Mouse (Mus musculus): ENCODE measurements around the gene Slc22a22. TPM values are rescaled to one million over a fixed set of nuclear protein-coding genes. Genes with fewer than 3 reads are reported as not detected.
"Not testable (repeated sequence)": the region's sequence is repeated elsewhere in the genome, so short reads cannot be mapped to it uniquely, and the experiment has no call there.

Gene Slc22a22
- polyA plus RNA-seq, 1 experiment from 2014 or later, result not detected

- ATAC-seq, result peak; percentile 84
- Histone ChIP-seq H3K36me3 (ENCODE audit: poor library complexity, severe bottlenecking) (no peaks in the 10 kb centered on the region), H3K4me1 (0 out of 2 replicates have a peak, but pooled peaks cover 3% of the 10 kb centered on the region), H3K4me3 (no peak overlapping the region), H3K4me2 (no peak overlapping the region), H3K27ac (no peak overlapping the region), H3K9me3 (replicated peaks) (no peaks in the 10 kb centered on the region), H3K27me3 (no peaks in the 10 kb centered on the region), H3K9ac (no peak overlapping the region)
- WGBS, result 44% methylated on average over 3 of the region's 3 CpGs
Observed at GRCm38 (mm10) chr15:57340499-57340898, 136.9 kb downstream of the Slc22a22 start.

DNA sequence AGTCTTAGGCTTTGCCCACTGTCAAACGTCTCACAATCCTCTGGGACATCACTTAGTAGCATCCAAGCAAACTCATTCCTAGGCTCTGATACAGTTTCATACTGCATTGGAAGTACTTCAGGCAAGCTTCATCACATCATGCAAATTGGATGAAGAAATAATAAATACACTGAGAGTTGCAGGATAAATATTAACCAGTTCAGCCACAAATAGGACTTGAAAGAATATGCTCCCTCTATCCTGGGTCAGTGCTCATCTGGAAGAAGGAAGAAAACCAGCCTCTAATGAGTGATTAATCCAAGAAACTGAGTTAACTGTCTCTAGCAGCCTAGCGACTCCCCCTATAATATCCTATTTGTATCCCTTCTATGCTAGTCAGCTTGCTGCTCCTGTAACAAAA lies 146.1 kb downstream of the Slc22a22 start:
- 86% methylated on average over 2 of the region's 2 CpGs for WGBS
- no peak for ATAC-seq
- H3K27ac ChIP-seq, result no peak overlapping the region

DNA sequence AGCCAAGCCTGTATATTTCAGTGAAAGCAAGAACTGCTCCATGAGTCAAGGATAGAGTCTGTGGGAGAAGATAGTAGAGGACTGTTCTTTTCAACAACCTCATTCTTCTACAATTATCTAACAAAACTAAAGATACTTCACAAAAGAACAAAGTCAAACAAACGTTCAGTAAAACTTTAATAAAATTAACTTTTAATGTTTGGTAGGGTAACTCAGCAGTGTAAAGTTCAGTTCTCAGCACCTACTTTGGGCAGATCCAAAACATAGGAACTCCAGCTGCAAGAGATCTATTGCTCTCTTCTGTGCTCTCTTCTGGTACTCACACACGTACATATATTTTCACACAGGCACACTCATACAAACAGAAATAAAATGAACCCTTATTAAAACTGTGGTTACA lies 159.4 kb downstream of the Slc22a22 start:
- Histone ChIP-seq H3K36me3 (ENCODE audit: poor library complexity, severe bottlenecking) (no peaks in the 10 kb centered on the region), H3K9ac (no peak overlapping the region), H3K4me2 (no peak overlapping the region), H3K4me1 (no peaks in the 10 kb centered on the region), H3K4me3 (no peak overlapping the region), H3K27me3 (no peaks in the 10 kb centered on the region), H3K9me3 (replicated peaks) (no peaks in the 10 kb centered on the region), H3K27ac (no peak overlapping the region)
- 82% methylated on average over 2 of the region's 2 CpGs for WGBS
- no peak for ATAC-seq

More for the DNA sequence above, 146.1 kb downstream of the Slc22a22 start:
- Histone ChIP-seq H3K9ac (no peak overlapping the region), H3K4me3 (no peak overlapping the region), H3K4me2 (no peak overlapping the region), H3K36me3 (ENCODE audit: poor library complexity, severe bottlenecking) (no peaks in the 10 kb centered on the region), H3K4me1 (no peaks in the 10 kb centered on the region), H3K9me3 (replicated peaks) (no peaks in the 10 kb centered on the region), H3K27me3 (no peaks in the 10 kb centered on the region)

DNA sequence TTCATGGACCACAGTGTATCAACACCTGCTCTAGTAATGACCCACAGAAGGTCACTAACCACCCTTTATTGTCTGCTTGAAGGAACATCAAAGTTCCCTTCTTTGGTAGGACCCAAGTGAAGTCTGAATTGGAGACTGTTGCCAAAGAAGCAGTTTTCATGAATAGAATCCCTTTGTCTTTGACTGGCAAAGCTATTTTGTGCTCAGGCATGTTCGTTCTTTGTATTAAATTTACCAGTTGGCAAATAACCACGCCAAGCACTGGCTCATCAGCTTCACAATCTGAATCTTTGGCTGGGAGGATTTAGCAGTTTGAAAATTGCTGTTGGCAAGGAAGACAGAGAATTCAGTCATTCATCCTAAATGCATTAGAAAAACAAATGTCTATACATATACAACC lies 160.9 kb downstream of the Slc22a22 start:
- H3K9me3 ChIP-seq (replicated peaks), result 0 out of 2 replicates have a peak, but pooled peaks cover 2% of the 10 kb centered on the region
- H3K27me3 ChIP-seq, result no peaks in the 10 kb centered on the region
- H3K4me2 ChIP-seq, result no peak overlapping the region
- H3K9ac ChIP-seq, result no peak overlapping the region
- ATAC-seq, result peak; percentile 69
- WGBS, result 45% methylated on average over 2 of the region's 2 CpGs
- H3K27ac ChIP-seq, result no peak overlapping the region
- H3K4me1 ChIP-seq, result no peaks in the 10 kb centered on the region
- H3K36me3 ChIP-seq (ENCODE audit: poor library complexity, severe bottlenecking), result no peaks in the 10 kb centered on the region
- H3K4me3 ChIP-seq, result no peak overlapping the region

GRCm38 (mm10) chr15:57302710-57303109 lies 174.7 kb downstream of the Slc22a22 start:
- Histone ChIP-seq H3K4me1 (no peaks in the 10 kb centered on the region), H3K36me3 (ENCODE audit: poor library complexity, severe bottlenecking) (no peaks in the 10 kb centered on the region), H3K27me3 (no peaks in the 10 kb centered on the region), H3K9me3 (replicated peaks) (no peaks in the 10 kb centered on the region), H3K27ac (no peak overlapping the region), H3K4me3 (no peak overlapping the region), H3K9ac (no peak overlapping the region), H3K4me2 (no peak overlapping the region)
- ATAC-seq, result peak; percentile 24; the same call in 1 of the 2 replicates
- WGBS, result 68% methylated on average over 1 of the region's 1 CpGs

GRCm38 (mm10) chr15:57278505-57278904 lies 198.9 kb downstream of the Slc22a22 start:
- H3K9me3 ChIP-seq (replicated peaks), result no peaks in the 10 kb centered on the region
- H3K27me3 ChIP-seq, result no peaks in the 10 kb centered on the region
- H3K4me1 ChIP-seq, result no peaks in the 10 kb centered on the region
- H3K9ac ChIP-seq, result no peak overlapping the region
- H3K4me2 ChIP-seq, result no peak overlapping the region
- WGBS, result 49% methylated on average over 1 of the region's 1 CpGs
- ATAC-seq, result no peak
- no peak overlapping the region for H3K27ac ChIP-seq
- no peaks in the 10 kb centered on the region for H3K36me3 ChIP-seq (ENCODE audit: poor library complexity, severe bottlenecking)
- no peak overlapping the region for H3K4me3 ChIP-seq

- no peak overlapping the region for H3K9ac ChIP-seq
- H3K4me3 ChIP-seq, result no peak overlapping the region
- H3K36me3 ChIP-seq (ENCODE audit: poor library complexity, severe bottlenecking), result no peaks in the 10 kb centered on the region
- H3K9me3 ChIP-seq (replicated peaks), result no peaks in the 10 kb centered on the region
- H3K4me2 ChIP-seq, result no peak overlapping the region
- no peak overlapping the region for H3K27ac ChIP-seq
- no peak for ATAC-seq
- H3K4me1 ChIP-seq, result no peaks in the 10 kb centered on the region
- H3K27me3 ChIP-seq, result no peaks in the 10 kb centered on the region
Observed at GRCm38 (mm10) chr15:57276411-57276810, 201.0 kb downstream of the Slc22a22 start.

DNA sequence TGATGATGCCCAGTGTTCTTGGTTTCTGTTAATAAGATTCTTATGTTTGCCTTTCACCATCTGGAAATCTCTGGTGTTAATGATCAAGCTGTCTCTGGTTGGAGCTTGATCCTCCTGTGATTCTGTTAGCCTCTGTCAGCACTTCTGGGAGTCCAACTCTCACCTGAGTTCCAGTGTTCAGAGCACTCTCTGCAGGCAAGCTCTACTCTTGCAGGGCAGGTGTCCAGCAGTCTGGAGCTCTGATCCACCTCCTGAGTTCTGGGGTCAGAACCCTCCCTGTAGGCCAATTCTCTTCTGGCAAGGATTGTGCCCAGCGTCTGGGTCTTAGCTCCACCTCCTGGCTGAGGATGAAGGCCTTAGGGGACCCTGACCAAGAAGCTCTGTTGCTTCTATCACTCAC lies 237.4 kb downstream of the Slc22a22 start:
- H3K4me2 ChIP-seq; H3K4me3 ChIP-seq; H3K36me3 ChIP-seq (ENCODE audit: poor library complexity, severe bottlenecking); H3K27ac ChIP-seq; H3K27me3 ChIP-seq; H3K9ac ChIP-seq; ATAC-seq; H3K4me1 ChIP-seq; H3K9me3 ChIP-seq (replicated peaks): not testable (repeated sequence)
- 100% methylated on average over 1 of the region's 1 CpGs for WGBS

GRCm38 (mm10) chr15:57230439-57230838 lies 247.0 kb downstream of the Slc22a22 start:
- H3K4me1 ChIP-seq, result no peaks in the 10 kb centered on the region
- no peak overlapping the region for H3K9ac ChIP-seq
- H3K27ac ChIP-seq, result no peak overlapping the region
- no peaks in the 10 kb centered on the region for H3K36me3 ChIP-seq (ENCODE audit: poor library complexity, severe bottlenecking)
- no peak for ATAC-seq
- H3K4me2 ChIP-seq, result no peak overlapping the region
- H3K9me3 ChIP-seq (replicated peaks), result no peaks in the 10 kb centered on the region
- no peak overlapping the region for H3K4me3 ChIP-seq
- no peaks in the 10 kb centered on the region for H3K27me3 ChIP-seq

- H3K9me3 ChIP-seq (replicated peaks), result no peaks in the 10 kb centered on the region
- H3K27me3 ChIP-seq, result no peaks in the 10 kb centered on the region
- no peak for ATAC-seq
- no peak overlapping the region for H3K4me3 ChIP-seq
- no peak overlapping the region for H3K27ac ChIP-seq
- H3K9ac ChIP-seq, result no peak overlapping the region
- no peaks in the 10 kb centered on the region for H3K36me3 ChIP-seq (ENCODE audit: poor library complexity, severe bottlenecking)
- WGBS, result 80% methylated on average over 3 of the region's 3 CpGs
- no peak overlapping the region for H3K4me2 ChIP-seq
- H3K4me1 ChIP-seq, result no peaks in the 10 kb centered on the region
Observed at GRCm38 (mm10) chr15:57205315-57205714, 272.1 kb downstream of the Slc22a22 start.

DNA sequence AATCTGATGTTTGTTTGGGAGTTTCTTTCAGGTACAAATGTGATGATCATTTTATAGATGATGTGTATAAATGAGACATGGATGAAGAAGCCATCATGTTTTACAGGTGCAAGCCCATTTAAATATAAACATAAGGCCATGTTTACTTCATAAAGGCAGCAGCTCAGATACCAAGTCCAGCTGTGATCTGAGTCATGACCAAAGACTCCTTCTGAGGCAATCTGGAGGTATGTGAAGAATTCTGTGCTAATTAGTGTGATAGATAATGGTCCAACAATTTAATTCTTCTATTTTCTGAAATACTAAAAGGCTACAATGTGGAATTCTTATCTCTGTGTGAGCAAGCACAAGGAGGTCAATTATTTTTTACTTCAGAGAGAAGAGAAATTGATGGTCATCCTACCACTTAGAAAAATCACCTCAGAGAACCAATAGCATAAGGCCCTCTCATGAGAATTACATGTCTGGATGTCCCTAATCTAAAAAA lies 272.9 kb downstream of the Slc22a22 start:
- no peak overlapping the region for H3K27ac ChIP-seq
- no peaks in the 10 kb centered on the region for H3K4me1 ChIP-seq
- no peak overlapping the region for H3K9ac ChIP-seq
- H3K9me3 ChIP-seq (replicated peaks), result no peaks in the 10 kb centered on the region
- H3K27me3 ChIP-seq, result no peaks in the 10 kb centered on the region
- no peak overlapping the region for H3K4me2 ChIP-seq
- H3K4me3 ChIP-seq, result no peak overlapping the region
- H3K36me3 ChIP-seq (ENCODE audit: poor library complexity, severe bottlenecking), result no peaks in the 10 kb centered on the region
- no peak for ATAC-seq
